Comparison of ENCODE assay signal across 8 mouse cellular contexts in the genomic region with DNA sequence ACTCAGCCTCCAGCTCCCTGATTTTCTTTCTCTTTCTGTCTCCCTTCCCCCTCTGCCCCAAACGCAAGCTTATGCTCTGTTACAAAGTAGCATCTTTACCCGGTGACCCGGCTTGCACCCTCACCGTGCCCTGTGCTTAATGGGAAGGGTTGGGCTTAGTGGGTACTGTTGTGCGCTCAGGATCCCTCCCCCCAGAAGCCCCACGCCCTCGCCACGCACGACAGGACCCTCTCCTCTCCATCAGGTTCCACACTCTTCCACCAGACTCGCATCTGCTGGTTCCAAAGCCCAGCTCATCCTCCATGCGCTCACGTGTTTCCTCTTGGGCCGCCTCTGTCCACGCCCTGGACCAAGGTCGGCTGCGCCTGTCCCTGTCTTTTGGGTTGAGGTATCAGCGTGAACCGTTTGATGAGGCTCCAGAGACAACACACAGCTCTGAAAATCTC. TPM values are rescaled to one million over a fixed set of nuclear protein-coding genes. Genes with fewer than 3 reads are reported as not detected.
DNase-seq lines count a peak whose midpoint lies in the region; ATAC-seq and TF ChIP-seq lines count a peak whose summit lies in the region.

No protein-coding gene starts in this region.

- no peak for ATAC-seq in lung, embryonic 15.5 days (ENCODE audit: borderline replicate concordance, extremely low read depth, low FRiP score, low TSS enrichment)
- peak; percentile 34 for ATAC-seq in forebrain, embryonic 16.5 days
- no peak for ATAC-seq in erythroblast, adult 5-6 weeks (replicated peaks; ENCODE audit: low FRiP score, poor library complexity, severe bottlenecking)

- peak overlapping the region; percentile 94 for H3K4me2 ChIP-seq in lung, embryonic 15.5 days
- H3K4me2 ChIP-seq in forebrain, embryonic 16.5 days (ENCODE audit: low read length): peak overlapping the region; percentile 74

- H3K9ac ChIP-seq in lung, embryonic 15.5 days: peak overlapping the region; percentile 51
- H3K9ac ChIP-seq in forebrain, embryonic 16.5 days (replicated peaks; ENCODE audit: low read depth, low read length): peak overlapping the region; percentile 98

- DNase-seq in lung, postnatal 10 days: no peak
- peak; percentile 71 to 75 for DNase-seq in cerebellum, adult 2 months
- DNase-seq in limb, embryonic 10.5 days (ENCODE audit: low spot score): no peak
- peak; percentile 36 to 51 for DNase-seq in right cerebral cortex, adult 2 months (ENCODE audit: low spot score in 2 of 2)
- no peak for DNase-seq in layer of hippocampus, adult 9-10 months (ENCODE audit: low spot score)

- WGBS in lung, embryonic 15.5 days: 3% methylated on average over 18 of the region's 18 CpGs
- WGBS in cerebellum, adult 2 months: 1% methylated on average over 18 of the region's 18 CpGs
- under 1% methylated on average over 18 of the region's 18 CpGs for WGBS in forebrain, embryonic 16.5 days
- WGBS in limb, embryonic 10.5 days: under 1% methylated on average over 18 of the region's 18 CpGs

- H3K4me1 ChIP-seq in lung, embryonic 15.5 days: peaks cover 25% of the 10 kb centered on the region
- peaks cover 5% of the 10 kb centered on the region; the same call in 1 of the 2 replicates for H3K4me1 ChIP-seq in cerebellum, adult 2 months (ENCODE audit: control insufficient read depth, insufficient read depth, low read length)
- peaks cover 28% of the 10 kb centered on the region for H3K4me1 ChIP-seq in forebrain, embryonic 16.5 days (replicated peaks; ENCODE audit: control insufficient read depth, insufficient read depth, low read length)
- peaks cover 46% of the 10 kb centered on the region for H3K4me1 ChIP-seq in limb, embryonic 10.5 days

- H3K4me3 ChIP-seq in lung, embryonic 15.5 days: peak overlapping the region; percentile 74
- peak overlapping the region; percentile 98 for H3K4me3 ChIP-seq in cerebellum, adult 2 months (replicated peaks; ENCODE audit: insufficient read depth, low read depth, low read length)
- peak overlapping the region; percentile 68 for H3K4me3 ChIP-seq in forebrain, embryonic 16.5 days (replicated peaks; ENCODE audit: low read length)
- peak overlapping the region; percentile 81 for H3K4me3 ChIP-seq in limb, embryonic 10.5 days

- no peaks in the 10 kb centered on the region for H3K9me3 ChIP-seq in lung, embryonic 15.5 days
- no peaks in the 10 kb centered on the region for H3K9me3 ChIP-seq in forebrain, embryonic 16.5 days (ENCODE audit: control insufficient read depth, low read length)
- H3K9me3 ChIP-seq in limb, embryonic 10.5 days (replicated peaks): no peaks in the 10 kb centered on the region

- TF ChIP-seq CTCF in cerebellum, adult 2 months (IDR thresholded peaks at IDR 0.05; ENCODE audit: borderline replicate concordance, insufficient read depth, low read depth, low read length): no peak

- H3K27me3 ChIP-seq in lung, embryonic 15.5 days: peaks cover 77% of the 10 kb centered on the region
- H3K27me3 ChIP-seq in cerebellum, adult 2 months (ENCODE audit: control insufficient read depth, insufficient read depth, low read length): no peaks in the 10 kb centered on the region
- 0 out of 2 replicates have a peak, but pooled peaks cover 3% of the 10 kb centered on the region for H3K27me3 ChIP-seq in forebrain, embryonic 16.5 days (replicated peaks; ENCODE audit: control insufficient read depth, insufficient read depth, low read length)
- peaks cover 65% of the 10 kb centered on the region for H3K27me3 ChIP-seq in limb, embryonic 10.5 days (ENCODE audit: low read depth, poor library complexity, severe bottlenecking)

- no peak overlapping the region for H3K27ac ChIP-seq in lung, embryonic 15.5 days
- H3K27ac ChIP-seq in cerebellum, adult 2 months (ENCODE audit: insufficient read depth, low read length): peak overlapping the region; percentile 81
- H3K27ac ChIP-seq in forebrain, embryonic 16.5 days (ENCODE audit: low read length): peak overlapping the region; percentile 96
- H3K27ac ChIP-seq in limb, embryonic 10.5 days: peak overlapping the region; percentile 90

- H3K36me3 ChIP-seq in lung, embryonic 15.5 days: no peaks in the 10 kb centered on the region
- no peaks in the 10 kb centered on the region for H3K36me3 ChIP-seq in forebrain, embryonic 16.5 days (ENCODE audit: control insufficient read depth, insufficient read depth)
- H3K36me3 ChIP-seq in limb, embryonic 10.5 days: no peaks in the 10 kb centered on the region

- peak; percentile 49; the same call in 1 of the 2 replicates for TF ChIP-seq POLR2A in cerebellum, adult 2 months (IDR thresholded peaks at IDR 0.05; ENCODE audit: borderline replicate concordance, insufficient read depth, low read length)

RNA-seq across cellular contexts. Expression of a gene that starts 0.7 kb away (rescaled TPM):
- 0.25 and 0.36 TPM in 2 replicates for polyA plus RNA-seq in lung, embryonic 15.5 days (2015; fragmentation: Nextera tagmentation; extraction: Ambion mirVana)
- 2.9 and 3.3 TPM in 2 replicates for polyA plus RNA-seq in cerebellum, adult 2 months (2012; rRNA removed)
- 2.4 and 2.5 TPM in 2 replicates for polyA plus RNA-seq in forebrain, embryonic 16.5 days (2015; fragmentation: Nextera tagmentation; extraction: Ambion mirVana)
- 0.30 and 0.83 TPM in 2 replicates for polyA plus RNA-seq in limb, embryonic 10.5 days (2016; fragmentation: Nextera tagmentation; extraction: Ambion mirVana)
- total RNA-seq in erythroblast, adult 5-6 weeks (2015; ENCODE audit: low replicate concordance): not detected in 2 replicates
- total RNA-seq in erythroblast, adult 5-6 weeks (2017; ENCODE audit: low replicate concordance): not detected in 2 replicates

RNA-seq across cellular contexts. Expression of a gene that starts 0.8 kb away (rescaled TPM):
- 0.39 and 0.66 TPM in 2 replicates for polyA plus RNA-seq in lung, embryonic 15.5 days (2015; fragmentation: Nextera tagmentation; extraction: Ambion mirVana)
- polyA plus RNA-seq in cerebellum, adult 2 months (2012; rRNA removed): 14.7 and 15.2 TPM in 2 replicates
- 15.1 and 16.1 TPM in 2 replicates for polyA plus RNA-seq in forebrain, embryonic 16.5 days (2015; fragmentation: Nextera tagmentation; extraction: Ambion mirVana)
- 1.4 and 2.3 TPM in 2 replicates for polyA plus RNA-seq in limb, embryonic 10.5 days (2016; fragmentation: Nextera tagmentation; extraction: Ambion mirVana)
- total RNA-seq in erythroblast, adult 5-6 weeks (2015; ENCODE audit: low replicate concordance): not detected in 2 replicates
- total RNA-seq in erythroblast, adult 5-6 weeks (2017; ENCODE audit: low replicate concordance): not detected in 2 replicates

RNA-seq across cellular contexts. Expression of a gene that starts 46.1 kb away (rescaled TPM):
- 10.1 and 11.9 TPM in 2 replicates for polyA plus RNA-seq in lung, embryonic 15.5 days (2015; fragmentation: Nextera tagmentation; extraction: Ambion mirVana)
- 12.8 and 13.7 TPM in 2 replicates for polyA plus RNA-seq in cerebellum, adult 2 months (2012; rRNA removed)
- 15.7 and 17.7 TPM in 2 replicates for polyA plus RNA-seq in forebrain, embryonic 16.5 days (2015; fragmentation: Nextera tagmentation; extraction: Ambion mirVana)
- 14.5 and 14.8 TPM in 2 replicates for polyA plus RNA-seq in limb, embryonic 10.5 days (2016; fragmentation: Nextera tagmentation; extraction: Ambion mirVana)
- 0.38 and 1.9 TPM in 2 replicates for total RNA-seq in erythroblast, adult 5-6 weeks (2015; ENCODE audit: low replicate concordance)
- total RNA-seq in erythroblast, adult 5-6 weeks (2017; ENCODE audit: low replicate concordance): 6.6 and 9.3 TPM in 2 replicates

Comparison
In these comparisons a context has a peak if more than half of its experiments do, and no peak if none do; other contexts are left out.
1. DNase-seq: peak in cerebellum, adult 2 months (2 of 2) and right cerebral cortex, adult 2 months (2 of 2); none in lung, postnatal 10 days (single experiment), limb, embryonic 10.5 days (single experiment) and layer of hippocampus, adult 9-10 months (single experiment).
2. Peak in every context shown above with its lines, with median percentiles within 50 percentile points of each other: H3K4me3 ChIP-seq.